Mouse (Mus musculus) cortical plate, adult 2 months (tissue): ENCODE results near the gene Gm49369. TPM values are rescaled to one million over a fixed set of nuclear protein-coding genes. Genes with fewer than 3 reads are reported as not detected.

Experiments
- H3K27ac ChIP-seq: fragments of 200-500 bp; 2 replicates; pipeline ENCODE4 v1.5.1; 2012; ENCODE audit warnings: low read length, control low read depth, inconsistent platforms; ENCODE audit not compliant: insufficient read depth
- H3K4me1 ChIP-seq: fragments of 200-500 bp; 2 replicates; pipeline ENCODE4 v1.6.1; 2011; ENCODE audit warnings: low read length; ENCODE audit not compliant: control insufficient read depth, insufficient read depth
- H3K4me3 ChIP-seq: fragments of 200-500 bp; 2 replicates; pipeline ENCODE4 v1.5.1; 2011; ENCODE audit warnings: mild to moderate bottlenecking, low read length, control low read depth; ENCODE audit not compliant: insufficient read depth
- CTCF ChIP-seq: fragments of 200-500 bp; IDR thresholded peaks from 2 replicates; pipeline ENCODE4 v1.5.1; 2011; ENCODE audit warnings: mild to moderate bottlenecking, control low read depth, low read length; ENCODE audit not compliant: insufficient read depth; ENCODE audit errors: extremely low read depth
- POLR2A ChIP-seq: fragments of 200-500 bp; IDR thresholded peaks from 2 replicates; pipeline ENCODE4 v1.6.1; 2011; ENCODE audit warnings: mild to moderate bottlenecking, low read length, control low read depth; ENCODE audit not compliant: insufficient read depth; ENCODE audit errors: extremely low read depth
- polyA plus RNA-seq: library from polyadenylated mRNA; depleted of rRNA; stranded (reverse); fragments of >200 nt; gene quantifications from 2 replicates; pipeline ENCODE4 v1.2.3, GENCODE M21; 2012

Gene Gm49369
- polyA plus RNA-seq, 1 experiment = 1.4 TPM

- no peak overlapping the region for H3K4me3 ChIP-seq
These were observed 15.6 kb upstream of the Gm49369 start for GRCm38 (mm10) chr7:142398052-142398451.

GRCm38 (mm10) chr7:142396611-142397010 is 14.1 kb upstream of the Gm49369 start:
- TF ChIP-seq CTCF = no peak
- no peak for TF ChIP-seq POLR2A
- H3K4me3 ChIP-seq = no peak overlapping the region
- no peak overlapping the region for H3K27ac ChIP-seq
- H3K4me1 ChIP-seq = peaks cover 9% of the 10 kb centered on the region

More at GRCm38 (mm10) chr7:142398052-142398451, 15.6 kb upstream of the Gm49369 start:
- TF ChIP-seq CTCF = no peak
- no peak for TF ChIP-seq POLR2A
- peaks cover 9% of the 10 kb centered on the region for H3K4me1 ChIP-seq
- H3K27ac ChIP-seq = no peak overlapping the region

GRCm38 (mm10) chr7:142395472-142395871 is 13.0 kb upstream of the Gm49369 start:
- H3K27ac ChIP-seq = no peak overlapping the region
- H3K4me1 ChIP-seq = peaks cover 5% of the 10 kb centered on the region
- H3K4me3 ChIP-seq = no peak overlapping the region
- TF ChIP-seq CTCF (no peak), POLR2A (no peak)

GRCm38 (mm10) chr7:142394261-142395190 is 12.1 kb upstream of the Gm49369 start:
- Histone ChIP-seq H3K4me3 (no peak overlapping the region), H3K4me1 (peaks cover 2% of the 10 kb centered on the region; the same call in 1 of the 2 replicates), H3K27ac (0 out of 2 replicates have a peak overlapping the region, but pooled peaks have one; percentile 15)
- no peak for TF ChIP-seq POLR2A
- TF ChIP-seq CTCF = no peak

DNA sequence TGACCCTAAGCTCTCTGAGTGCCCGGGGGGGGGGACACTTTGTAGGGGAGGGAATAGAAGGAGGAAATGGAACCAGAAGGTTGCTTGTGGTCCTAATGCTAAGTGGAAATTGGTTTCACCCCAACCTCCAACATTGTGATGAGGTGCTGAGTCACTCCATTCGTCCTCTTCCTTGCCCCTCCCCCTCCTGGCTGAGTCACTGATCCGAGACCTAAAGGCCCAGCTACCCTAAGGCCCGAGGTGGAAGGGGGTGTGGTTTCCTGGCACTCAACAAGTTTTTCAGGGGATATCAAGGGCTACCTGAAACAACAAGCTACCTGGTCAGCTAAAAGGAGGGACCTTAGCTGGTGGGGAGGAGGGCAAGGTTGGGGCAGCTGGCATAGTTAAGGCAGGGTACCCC is 10.7 kb upstream of the Gm49369 start:
- Histone ChIP-seq H3K4me1 (peaks cover 2% of the 10 kb centered on the region; the same call in 1 of the 2 replicates), H3K27ac (no peak overlapping the region), H3K4me3 (no peak overlapping the region)
- TF ChIP-seq CTCF (no peak), POLR2A (no peak)

DNA sequence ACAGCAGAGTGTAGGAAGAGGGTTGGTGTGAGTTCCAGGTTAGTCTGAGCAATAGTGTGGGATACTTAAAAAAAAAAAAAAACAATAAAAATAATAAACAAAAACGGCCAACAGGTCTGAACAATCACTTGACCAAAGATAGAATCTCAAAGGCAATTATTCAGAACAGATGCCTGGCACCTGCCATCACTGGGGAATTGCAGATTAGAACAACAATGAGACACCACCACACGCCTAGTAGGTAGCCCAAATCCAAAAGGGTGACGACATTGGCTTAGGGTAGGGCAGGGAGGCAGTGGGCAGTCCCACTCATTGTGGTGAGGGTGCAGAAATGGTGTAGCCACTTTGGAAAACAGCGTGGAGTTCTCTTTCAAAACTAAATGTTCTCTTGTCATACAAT is 9.1 kb upstream of the Gm49369 start:
- peaks cover under 1% of the 10 kb centered on the region; the same call in 1 of the 2 replicates for H3K4me1 ChIP-seq
- TF ChIP-seq CTCF (no peak), POLR2A (no peak)
- no peak overlapping the region for H3K4me3 ChIP-seq
- H3K27ac ChIP-seq = no peak overlapping the region

GRCm38 (mm10) chr7:142391108-142391507 is 8.6 kb upstream of the Gm49369 start:
- Histone ChIP-seq H3K27ac (no peak overlapping the region), H3K4me1 (peaks cover 2% of the 10 kb centered on the region; the same call in 1 of the 2 replicates), H3K4me3 (no peak overlapping the region)
- no peak for TF ChIP-seq POLR2A
- no peak for TF ChIP-seq CTCF

DNA sequence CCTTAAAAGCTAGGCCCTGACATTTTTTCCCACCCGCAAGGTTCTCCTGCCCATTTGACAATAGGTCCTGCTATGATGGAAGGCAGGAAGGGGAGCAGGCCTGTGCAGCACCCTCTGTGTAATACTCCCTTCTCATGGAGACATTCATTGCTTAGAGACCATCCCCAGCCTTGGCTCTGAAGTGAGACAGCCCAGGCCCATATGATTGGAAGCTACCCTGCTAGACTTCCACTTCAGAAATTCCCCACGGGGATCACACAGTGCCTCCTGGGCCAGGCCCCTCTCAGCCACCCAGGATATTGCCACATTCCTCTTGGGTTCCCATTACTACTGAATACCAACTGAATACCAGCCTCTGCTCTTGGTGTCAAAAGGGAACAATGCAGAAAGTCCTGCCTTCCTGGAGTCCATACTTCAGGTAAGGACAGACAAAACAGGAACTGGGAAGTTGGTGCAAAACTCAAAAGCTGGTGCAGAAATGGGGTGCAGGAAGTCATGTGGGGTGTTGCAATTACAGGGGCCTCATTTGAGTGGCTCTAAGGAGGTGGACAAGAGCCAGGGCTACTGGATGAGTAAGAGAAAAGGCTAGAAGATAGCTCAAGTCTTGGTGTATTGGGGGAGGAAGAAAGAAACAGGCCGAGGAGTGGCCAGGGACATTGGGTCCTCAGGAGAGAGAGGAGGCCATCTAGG is 7.6 kb upstream of the Gm49369 start:
- no peak for TF ChIP-seq POLR2A
- TF ChIP-seq CTCF = no peak
- Histone ChIP-seq H3K4me1 (peaks cover 6% of the 10 kb centered on the region), H3K27ac (no peak overlapping the region), H3K4me3 (no peak overlapping the region)

DNA sequence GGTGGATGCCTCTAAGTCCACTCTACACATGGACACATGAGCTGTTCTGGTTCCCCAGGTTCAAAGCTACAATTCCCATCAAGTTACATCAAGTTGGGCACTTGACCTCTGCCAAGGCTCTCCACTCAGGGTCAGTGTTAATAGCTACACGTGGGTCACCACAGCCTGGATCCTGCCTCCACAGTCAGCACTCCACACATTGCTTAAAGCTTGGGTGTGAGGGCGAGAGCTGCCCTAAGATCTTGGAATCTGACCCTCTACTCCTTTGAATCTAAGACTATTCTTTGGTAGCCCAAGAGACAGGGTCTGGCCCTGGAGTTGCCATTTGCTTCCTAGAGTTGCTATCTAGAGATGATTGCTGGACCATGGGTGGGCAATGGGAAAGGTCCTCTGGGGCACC is 6.3 kb upstream of the Gm49369 start:
- H3K27ac ChIP-seq = no peak overlapping the region
- no peak for TF ChIP-seq CTCF
- no peak for TF ChIP-seq POLR2A

More for the DNA sequence above, 6.3 kb upstream of the Gm49369 start:
- Histone ChIP-seq H3K4me3 (no peak overlapping the region), H3K4me1 (peaks cover 6% of the 10 kb centered on the region)
